Mouse (Mus musculus): Measurements from ENCODE around the gene Coro1b. TPM values are rescaled to one million over a fixed set of nuclear protein-coding genes. Genes with fewer than 3 reads are reported as not detected.

The Coro1b gene
- polyA plus RNA-seq, 1 experiment from 2014 or later: 143 TPM

DNA sequence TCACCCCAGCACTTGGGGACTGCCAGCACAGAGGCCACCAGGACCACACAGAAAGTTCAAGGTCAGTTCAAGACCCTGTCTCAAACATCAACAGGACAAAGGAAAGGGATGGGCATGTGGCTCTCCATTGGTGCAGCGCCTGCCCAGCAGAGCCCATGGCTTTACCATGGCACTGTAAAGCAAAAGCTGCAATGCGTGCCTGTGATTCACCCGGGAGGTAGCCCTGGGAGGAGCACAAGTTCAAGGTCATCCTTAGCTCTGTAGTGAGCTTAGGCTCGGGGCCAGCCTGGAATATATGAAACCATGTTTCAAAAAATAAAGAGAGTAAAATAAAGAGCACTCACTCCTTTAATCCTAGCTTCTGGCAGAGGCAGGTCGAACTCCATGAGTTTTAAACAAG lies 3.5 kb downstream of the Coro1b start:
- H3K27ac ChIP-seq (ENCODE audit: low read length): no peak overlapping the region
- H3K4me3 ChIP-seq (replicated peaks; ENCODE audit: low read length): no peak overlapping the region
- no peak overlapping the region for H3K9ac ChIP-seq (replicated peaks; ENCODE audit: low read depth, low read length)

DNA sequence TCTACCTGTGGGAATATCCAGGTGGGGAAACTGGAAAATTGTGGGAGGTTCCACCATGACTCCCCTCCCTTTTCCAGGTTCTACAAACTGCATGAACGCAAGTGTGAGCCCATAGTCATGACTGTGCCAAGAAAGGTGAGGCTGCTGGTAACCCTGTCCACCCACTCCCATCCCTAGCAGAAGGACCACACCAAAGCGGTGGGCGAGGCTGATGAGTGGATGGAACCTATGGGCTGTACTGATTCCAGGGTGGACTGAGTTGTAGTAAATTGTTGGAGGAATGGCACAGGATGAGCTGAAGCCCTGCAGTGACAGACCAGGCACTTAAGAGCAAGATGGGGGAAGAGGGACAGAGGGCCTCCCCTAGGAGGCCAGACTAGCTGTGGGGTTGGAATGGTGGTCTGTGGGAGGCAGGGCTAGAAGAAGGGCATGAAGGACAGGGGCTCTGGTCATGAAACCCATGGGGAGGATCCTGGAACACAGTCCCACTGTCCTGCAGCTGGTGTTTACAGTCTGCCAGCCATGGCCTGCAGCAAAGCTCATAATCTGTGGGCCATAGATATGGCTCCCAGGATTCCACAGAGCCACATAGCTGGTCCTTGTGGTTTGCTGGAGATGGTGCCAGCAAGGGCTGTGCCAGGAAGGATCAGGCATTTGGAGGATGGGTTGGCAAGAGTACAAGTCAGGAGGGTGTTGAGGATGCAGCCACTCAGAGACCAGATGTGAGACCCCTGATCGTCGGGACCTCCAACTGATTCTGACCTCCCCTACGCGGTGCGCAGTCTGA lies 4.2 kb downstream of the Coro1b start:
- peaks cover 11% of the 10 kb centered on the region for H3K36me3 ChIP-seq (ENCODE audit: control insufficient read depth, insufficient read depth)
- no peak for ATAC-seq
- no peaks in the 10 kb centered on the region for H3K9me3 ChIP-seq (ENCODE audit: control insufficient read depth, low read length)
- no peak overlapping the region for H3K4me3 ChIP-seq (replicated peaks; ENCODE audit: low read length)
- H3K27me3 ChIP-seq (replicated peaks; ENCODE audit: control insufficient read depth, insufficient read depth, low read length): no peaks in the 10 kb centered on the region
- H3K27ac ChIP-seq (ENCODE audit: low read length): no peak overlapping the region
- WGBS: 88% methylated on average over 8 of the region's 8 CpGs
- no peak overlapping the region for H3K9ac ChIP-seq (replicated peaks; ENCODE audit: low read depth, low read length)
- no peak overlapping the region for H3K4me2 ChIP-seq (ENCODE audit: low read length)
- H3K4me1 ChIP-seq (replicated peaks; ENCODE audit: control insufficient read depth, insufficient read depth, low read length): peaks cover 21% of the 10 kb centered on the region

More for the DNA sequence above, 3.5 kb downstream of the Coro1b start:
- no peaks in the 10 kb centered on the region for H3K9me3 ChIP-seq (ENCODE audit: control insufficient read depth, low read length)
- no peak overlapping the region for H3K4me2 ChIP-seq (ENCODE audit: low read length)
- 88% methylated on average over 5 of the region's 5 CpGs for WGBS
- H3K4me1 ChIP-seq (replicated peaks; ENCODE audit: control insufficient read depth, insufficient read depth, low read length): peaks cover 22% of the 10 kb centered on the region
- peaks cover 10% of the 10 kb centered on the region for H3K36me3 ChIP-seq (ENCODE audit: control insufficient read depth, insufficient read depth)
- no peak for ATAC-seq
- no peaks in the 10 kb centered on the region for H3K27me3 ChIP-seq (replicated peaks; ENCODE audit: control insufficient read depth, insufficient read depth, low read length)

DNA sequence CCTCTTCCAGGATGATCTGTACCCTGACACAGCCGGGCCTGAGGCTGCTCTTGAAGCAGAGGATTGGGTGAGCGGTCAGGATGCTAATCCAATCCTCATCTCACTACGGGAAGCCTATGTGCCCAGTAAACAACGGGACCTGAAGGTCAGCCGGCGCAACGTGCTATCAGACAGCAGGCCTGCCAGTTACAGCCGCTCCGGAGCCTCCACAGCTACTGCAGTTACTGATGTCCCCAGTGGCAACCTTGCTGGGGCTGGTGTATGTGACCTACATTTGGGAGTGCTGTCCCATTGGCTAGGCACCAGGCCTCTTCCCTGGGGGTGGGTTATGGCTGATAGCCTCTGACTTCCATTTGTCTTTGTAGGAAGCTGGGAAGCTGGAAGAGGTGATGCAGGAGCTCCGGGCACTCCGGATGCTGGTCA lies 4.8 kb downstream of the Coro1b start, which contains the start of gene Ptprcap:
Ptprcap (plus strand) TSS at position 373 of the 423 bp plus-strand sequence.
- no peak within 1 kb of the TSS for H3K4me3 ChIP-seq (replicated peaks; ENCODE audit: low read length)
- no peaks in the 10 kb centered on the region for H3K27me3 ChIP-seq (replicated peaks; ENCODE audit: control insufficient read depth, insufficient read depth, low read length)
- H3K4me2 ChIP-seq (ENCODE audit: low read length): no peak within 1 kb of the TSS
- H3K9me3 ChIP-seq (ENCODE audit: control insufficient read depth, low read length): no peaks in the 10 kb centered on the region
- no peak for ATAC-seq
- H3K4me1 ChIP-seq (replicated peaks; ENCODE audit: control insufficient read depth, insufficient read depth, low read length): peaks cover 15% of the 10 kb centered on the region
- 81% methylated on average over 11 of the region's 11 CpGs for WGBS
- H3K27ac ChIP-seq (ENCODE audit: low read length): no peak within 1 kb of the TSS
- H3K9ac ChIP-seq (replicated peaks; ENCODE audit: low read depth, low read length): no peak within 1 kb of the TSS
- peaks cover 12% of the 10 kb centered on the region for H3K36me3 ChIP-seq (ENCODE audit: control insufficient read depth, insufficient read depth)

GRCm38 (mm10) chr19:4154437-4155222 lies 6.2 kb downstream of the Coro1b start:
- 85% methylated on average over 13 of the region's 13 CpGs for WGBS
- Histone ChIP-seq H3K4me2 (ENCODE audit: low read length) (no peak overlapping the region), H3K4me3 (replicated peaks; ENCODE audit: low read length) (no peak overlapping the region), H3K9ac (replicated peaks; ENCODE audit: low read depth, low read length) (no peak overlapping the region), H3K4me1 (replicated peaks; ENCODE audit: control insufficient read depth, insufficient read depth, low read length) (peaks cover 7% of the 10 kb centered on the region), H3K36me3 (ENCODE audit: control insufficient read depth, insufficient read depth) (peaks cover 24% of the 10 kb centered on the region), H3K9me3 (ENCODE audit: control insufficient read depth, low read length) (no peaks in the 10 kb centered on the region), H3K27ac (ENCODE audit: low read length) (no peak overlapping the region), H3K27me3 (replicated peaks; ENCODE audit: control insufficient read depth, insufficient read depth, low read length) (no peaks in the 10 kb centered on the region)
- ATAC-seq: no peak

DNA sequence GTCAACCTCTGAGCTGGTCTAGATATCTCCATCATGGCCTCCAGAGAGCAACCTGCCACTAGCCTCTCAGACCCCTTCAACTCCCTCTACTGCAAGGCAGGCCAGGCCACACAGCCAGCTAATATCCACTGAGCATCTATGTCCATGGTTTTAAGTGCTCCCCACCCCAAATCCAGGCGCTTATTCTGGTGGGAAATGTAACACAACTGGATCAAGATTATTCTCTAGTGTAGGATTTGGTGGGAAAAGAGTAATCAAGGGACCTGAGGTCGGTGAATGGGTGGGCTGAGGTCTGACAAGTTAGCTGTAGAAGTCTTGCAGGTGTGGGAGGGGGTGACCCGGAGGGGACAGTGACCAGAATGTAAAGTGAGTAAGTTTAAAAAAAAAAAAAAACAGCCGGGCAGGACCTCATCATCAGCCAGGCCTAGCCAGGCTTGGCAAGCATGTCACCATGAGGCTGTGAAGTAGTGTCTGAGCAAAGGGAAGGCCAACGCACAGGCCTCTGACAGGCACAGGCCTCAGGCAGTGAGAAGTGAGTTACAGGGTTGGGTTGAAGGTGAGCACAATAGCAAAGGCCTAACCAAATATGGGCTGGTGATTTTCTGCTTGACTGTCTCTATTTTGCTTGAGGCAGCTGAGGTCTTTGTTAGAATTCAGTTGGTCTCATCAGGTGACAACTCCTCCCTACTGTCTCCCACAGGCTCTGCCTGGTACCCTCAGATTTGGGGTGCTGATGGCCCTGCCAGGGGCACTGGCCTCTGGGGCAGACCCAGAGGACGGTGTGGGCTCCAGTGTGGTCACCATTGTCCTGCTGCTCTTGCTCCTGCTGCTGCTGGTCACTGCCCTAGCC lies 7.0 kb downstream of the Coro1b start:
- WGBS: 70% methylated on average over 6 of the region's 6 CpGs
- no peak overlapping the region for H3K9ac ChIP-seq (replicated peaks; ENCODE audit: low read depth, low read length)
- no peak for ATAC-seq
- no peak overlapping the region for H3K27ac ChIP-seq (ENCODE audit: low read length)
- no peak overlapping the region for H3K4me2 ChIP-seq (ENCODE audit: low read length)
- no peaks in the 10 kb centered on the region for H3K4me1 ChIP-seq (replicated peaks; ENCODE audit: control insufficient read depth, insufficient read depth, low read length)
- no peaks in the 10 kb centered on the region for H3K27me3 ChIP-seq (replicated peaks; ENCODE audit: control insufficient read depth, insufficient read depth, low read length)
- no peak overlapping the region for H3K4me3 ChIP-seq (replicated peaks; ENCODE audit: low read length)
- peaks cover 24% of the 10 kb centered on the region for H3K36me3 ChIP-seq (ENCODE audit: control insufficient read depth, insufficient read depth)
- no peaks in the 10 kb centered on the region for H3K9me3 ChIP-seq (ENCODE audit: control insufficient read depth, low read length)

DNA sequence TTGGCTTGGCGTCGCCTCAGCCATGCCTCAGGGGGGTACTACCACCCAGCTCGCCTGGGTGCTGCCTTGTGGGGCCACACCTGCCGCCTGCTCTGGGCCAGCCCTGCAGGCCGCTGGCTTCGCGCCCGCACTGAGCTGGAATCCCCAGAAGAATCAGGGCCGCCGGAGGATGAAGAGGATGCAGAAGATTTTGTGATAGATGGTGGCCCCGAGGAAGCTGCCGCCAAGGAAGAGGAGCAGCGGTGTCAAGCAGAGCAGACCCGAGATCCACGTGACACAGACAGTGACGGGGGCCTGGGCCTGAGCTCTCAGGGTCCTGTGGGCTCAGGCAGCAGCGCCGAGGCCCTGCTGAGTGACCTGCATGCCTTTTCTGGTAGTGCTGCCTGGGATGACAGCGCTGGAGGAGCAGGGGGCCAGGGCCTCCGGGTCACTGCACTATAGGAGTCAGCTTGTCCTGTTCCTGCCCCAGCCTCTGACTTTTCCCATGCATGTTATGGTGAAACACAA lies 7.7 kb downstream of the Coro1b start:
- H3K27ac ChIP-seq (ENCODE audit: low read length): no peak overlapping the region
- H3K36me3 ChIP-seq (ENCODE audit: control insufficient read depth, insufficient read depth): peaks cover 21% of the 10 kb centered on the region
- 69% methylated on average over 20 of the region's 20 CpGs for WGBS
- ATAC-seq: no peak
- no peak overlapping the region for H3K4me2 ChIP-seq (ENCODE audit: low read length)
- no peaks in the 10 kb centered on the region for H3K27me3 ChIP-seq (replicated peaks; ENCODE audit: control insufficient read depth, insufficient read depth, low read length)
- no peaks in the 10 kb centered on the region for H3K4me1 ChIP-seq (replicated peaks; ENCODE audit: control insufficient read depth, insufficient read depth, low read length)
- H3K9me3 ChIP-seq (ENCODE audit: control insufficient read depth, low read length): no peaks in the 10 kb centered on the region
- H3K4me3 ChIP-seq (replicated peaks; ENCODE audit: low read length): no peak overlapping the region
- H3K9ac ChIP-seq (replicated peaks; ENCODE audit: low read depth, low read length): no peak overlapping the region

- Histone ChIP-seq H3K27me3 (replicated peaks; ENCODE audit: control insufficient read depth, insufficient read depth, low read length) (no peaks in the 10 kb centered on the region), H3K9ac (replicated peaks; ENCODE audit: low read depth, low read length) (no peak overlapping the region), H3K4me3 (replicated peaks; ENCODE audit: low read length) (no peak overlapping the region), H3K4me2 (ENCODE audit: low read length) (no peak overlapping the region), H3K27ac (ENCODE audit: low read length) (no peak overlapping the region), H3K36me3 (ENCODE audit: control insufficient read depth, insufficient read depth) (peaks cover 18% of the 10 kb centered on the region), H3K9me3 (ENCODE audit: control insufficient read depth, low read length) (no peaks in the 10 kb centered on the region), H3K4me1 (replicated peaks; ENCODE audit: control insufficient read depth, insufficient read depth, low read length) (peaks cover under 1% of the 10 kb centered on the region)
- ATAC-seq: no peak
- WGBS: 85% methylated on average over 12 of the region's 12 CpGs
These were observed 8.4 kb downstream of the Coro1b start for GRCm38 (mm10) chr19:4156771-4157170.

DNA sequence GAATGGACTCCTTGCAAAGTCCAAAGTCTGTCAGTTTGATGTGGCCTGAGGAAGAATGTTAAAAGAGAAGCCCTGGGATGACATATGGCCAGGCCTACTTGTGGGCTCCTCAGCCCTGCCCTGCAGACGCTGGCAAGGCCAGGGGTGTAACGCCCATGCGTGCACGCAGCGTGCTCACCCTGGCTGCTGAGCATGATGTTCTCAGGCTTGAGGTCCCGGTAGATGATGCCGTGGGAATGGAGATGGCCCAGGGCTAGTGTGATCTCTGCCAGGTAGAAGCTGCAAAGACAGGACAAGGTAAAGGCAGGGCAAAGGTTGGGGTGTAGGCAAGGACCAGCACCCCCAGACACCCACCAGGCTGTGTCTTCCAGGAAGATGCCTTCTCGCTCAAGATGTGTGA lies 10.6 kb downstream of the Coro1b start:
- Histone ChIP-seq H3K27me3 (replicated peaks; ENCODE audit: control insufficient read depth, insufficient read depth, low read length) (no peaks in the 10 kb centered on the region), H3K27ac (ENCODE audit: low read length) (no peak overlapping the region), H3K4me3 (replicated peaks; ENCODE audit: low read length) (no peak overlapping the region), H3K4me2 (ENCODE audit: low read length) (no peak overlapping the region), H3K4me1 (replicated peaks; ENCODE audit: control insufficient read depth, insufficient read depth, low read length) (peaks cover 15% of the 10 kb centered on the region), H3K9me3 (ENCODE audit: control insufficient read depth, low read length) (no peaks in the 10 kb centered on the region), H3K9ac (replicated peaks; ENCODE audit: low read depth, low read length) (no peak overlapping the region), H3K36me3 (ENCODE audit: control insufficient read depth, insufficient read depth) (peaks cover 18% of the 10 kb centered on the region)
- 96% methylated on average over 8 of the region's 8 CpGs for WGBS
- no peak for ATAC-seq
